Mouse (Mus musculus): ENCODE results near the gene Gm7982. TPM values are rescaled to one million over a fixed set of nuclear protein-coding genes. Genes with fewer than 3 reads are reported as not detected.
"Not testable (repeated sequence)": the region's sequence is repeated elsewhere in the genome, so short reads cannot be mapped to it uniquely, and the experiment has no call there.

Gene Gm7982
- not detected in 2 replicates for total RNA-seq (2017)

DNA sequence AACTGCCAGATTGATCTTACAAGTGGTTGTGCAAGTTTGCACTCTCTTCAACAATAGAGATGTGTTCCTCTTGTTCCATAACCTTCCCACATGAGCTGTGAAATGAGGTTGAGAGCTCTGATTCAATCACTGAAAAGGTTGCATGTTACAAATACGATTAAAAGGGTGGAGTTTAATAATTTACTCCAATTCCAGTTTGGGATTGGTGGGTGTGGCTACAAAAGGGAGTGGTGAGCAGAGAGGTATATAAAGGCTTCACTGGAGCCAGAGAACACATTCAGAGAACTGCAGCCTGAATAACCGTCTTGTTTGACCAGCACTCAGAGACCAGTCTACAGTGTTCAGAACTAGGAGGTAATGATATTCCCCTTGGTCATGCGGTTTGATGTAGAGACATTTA, at the start of gene Gm7982:
Gene Gm7982, plus strand, starts transcription at position 301 of the 400 bp plus-strand sequence.
- ATAC-seq (replicated peaks; ENCODE audit: low read depth, poor library complexity, severe bottlenecking), result not testable (repeated sequence)

DNA sequence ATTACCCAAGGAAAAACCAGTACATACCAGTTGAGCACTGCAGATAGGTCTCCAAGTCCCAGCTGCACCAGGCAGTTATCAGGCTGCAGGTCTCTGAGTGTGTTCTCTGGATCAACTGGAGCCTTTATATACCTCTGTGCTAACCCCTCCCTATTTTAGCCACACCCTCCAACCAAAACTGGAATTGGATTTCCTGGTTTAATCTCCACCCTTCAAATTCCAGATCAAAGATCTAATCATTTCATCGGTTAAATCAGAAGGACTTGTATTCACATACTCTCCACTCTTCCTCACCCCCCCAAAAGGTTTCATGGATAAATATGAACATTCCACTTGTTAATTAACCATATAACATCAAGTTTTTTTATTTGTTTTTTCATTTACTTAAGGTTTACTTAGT, 5.7 kb upstream of the Gm7982 start, which contains the start of gene Gm7978:
Gene Gm7978, minus strand, starts transcription at position 101 of the 400 bp plus-strand sequence.
- ATAC-seq (replicated peaks; ENCODE audit: low read depth, poor library complexity, severe bottlenecking), result not testable (repeated sequence)

DNA sequence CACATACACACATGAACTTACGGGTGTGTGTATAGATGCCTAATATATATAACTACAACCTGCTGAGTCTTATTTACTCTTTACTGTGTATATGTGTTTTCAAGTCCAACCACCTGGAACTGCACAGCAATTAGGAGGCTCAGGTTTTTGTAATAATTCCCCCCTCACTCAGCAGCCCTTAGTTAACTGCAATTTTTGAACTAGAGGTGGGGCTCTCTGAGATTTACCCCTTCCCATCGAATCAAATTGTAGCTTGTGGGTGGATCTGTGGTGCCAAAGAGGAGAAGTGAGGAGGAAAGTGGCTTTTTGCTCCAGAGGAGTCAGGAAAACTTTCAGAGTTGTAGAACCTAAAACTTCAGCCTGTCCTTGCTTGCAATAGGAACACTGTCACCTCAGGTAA, 33.9 kb downstream of the Gm7982 start, which contains the start of gene E330014E10Rik:
Gene E330014E10Rik, plus strand, starts transcription at position 301 of the 400 bp plus-strand sequence.
- not testable (repeated sequence) for ATAC-seq (replicated peaks; ENCODE audit: low read depth, poor library complexity, severe bottlenecking)

Other genes with a start within 250 kb of the Gm7982 start
- gene Gm3286, start 231.3 kb upstream of the Gm7982 start, total RNA-seq (2017), result not detected in 2 replicates
- not detected in 2 replicates for gene Gm7971, start 147.1 kb upstream of the Gm7982 start, total RNA-seq (2017)
- gene Gm7978, start 5.8 kb upstream of the Gm7982 start, total RNA-seq (2017), result not detected in 2 replicates
- gene E330014E10Rik, start 34.0 kb downstream of the Gm7982 start, total RNA-seq (2017), result not detected in 2 replicates
- gene Cxcl13, start 214.9 kb downstream of the Gm7982 start, total RNA-seq (2017), result not detected in 2 replicates